Mouse (Mus musculus) gastrocnemius, adult 8-10 months (tissue): ENCODE measurements around the gene Apc2. TPM values are rescaled to one million over a fixed set of nuclear protein-coding genes. Genes with fewer than 3 reads are reported as not detected.

Experiments used
- DNase-seq, 2 experiments: peaks; one replicate each; pipeline ENCODE4 v3.0.0; 2022; ENCODE audit warnings: low spot score in 2 of 2
- total RNA-seq, 4 experiments: library from RNA; stranded (reverse); gene quantifications; 2 replicates each; pipeline ENCODE4 v1.2.4; 2022

Apc2 gene
- total RNA-seq, 4 experiments from 2014 or later: 0.24 to 0.54 (median 0.31) TPM

DNA sequence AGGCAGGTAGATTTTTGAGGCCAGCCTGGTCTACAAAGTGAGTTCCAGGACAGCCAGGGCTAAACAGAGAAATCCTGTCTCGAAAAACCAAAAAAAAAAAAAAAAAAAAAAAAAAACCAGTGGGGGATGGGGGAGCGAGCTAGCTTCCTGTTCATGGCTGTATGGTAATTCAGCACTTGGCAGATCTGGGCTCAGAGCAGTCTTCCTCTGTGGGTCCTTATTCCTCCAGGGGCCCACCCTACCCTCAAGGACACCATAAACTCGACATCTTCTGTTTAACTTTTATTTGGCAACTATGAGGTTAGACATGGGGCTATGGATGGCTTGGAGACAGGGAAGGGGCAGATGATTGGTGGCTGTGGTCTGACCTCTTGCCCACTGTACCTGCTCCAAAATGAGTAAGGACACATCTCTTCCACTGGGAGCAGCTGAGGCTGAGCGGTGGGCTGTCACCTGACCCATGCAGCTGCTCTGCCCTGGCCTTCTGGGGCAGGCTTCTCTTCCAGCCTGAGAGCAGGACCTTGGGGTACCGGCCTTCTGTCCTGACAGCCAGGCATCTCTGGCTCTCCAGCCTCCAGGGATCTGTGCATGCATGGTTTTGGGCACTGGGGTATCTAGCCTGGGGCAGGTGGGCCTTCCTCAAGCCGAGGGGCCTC, 25.4 kb downstream of the Apc2 start:
- DNase-seq: no peak

DNA sequence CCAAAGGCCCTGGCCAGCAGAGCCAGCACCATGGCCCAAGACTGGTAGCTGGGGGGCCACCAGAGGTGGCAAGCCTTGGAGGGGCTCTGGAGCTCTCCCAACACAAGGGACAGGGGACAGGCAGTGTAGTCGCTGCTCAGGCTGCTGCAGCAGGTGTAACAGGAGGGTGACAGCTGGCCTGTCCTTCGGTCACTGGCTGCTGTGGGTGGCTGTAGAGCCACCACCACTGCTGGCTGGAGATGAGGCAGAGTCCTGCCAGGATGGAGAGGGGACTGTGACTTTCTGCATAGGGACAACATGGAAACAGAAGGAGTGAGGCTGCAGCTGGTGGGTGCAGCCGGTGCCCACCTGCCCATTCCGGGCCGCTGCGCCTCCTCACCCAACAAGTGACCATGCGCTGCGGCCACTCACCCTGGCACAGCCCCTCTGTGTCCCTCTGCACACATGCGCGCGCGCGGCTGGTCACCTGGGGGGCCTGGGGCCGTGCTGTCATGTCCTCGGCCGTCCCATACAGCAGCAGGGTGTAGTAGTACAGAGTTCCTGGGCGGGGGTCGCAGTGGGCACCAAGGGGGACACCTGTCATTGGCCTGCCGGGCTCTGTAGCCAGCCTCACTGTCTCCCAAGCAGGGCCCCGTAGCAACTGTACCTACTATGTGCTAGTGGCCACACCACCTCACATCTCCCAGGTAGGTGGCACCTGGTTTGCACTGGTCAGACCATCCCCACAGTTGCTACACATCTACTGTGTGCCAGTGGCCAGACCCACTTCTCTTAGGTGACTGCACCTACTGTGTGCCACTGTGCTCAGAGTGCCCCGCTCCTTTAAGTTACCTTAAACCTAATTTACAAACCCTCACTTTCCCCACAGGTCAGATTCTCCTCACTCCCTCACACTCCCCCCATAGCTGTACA, 26.1 kb downstream of the Apc2 start:
- no peak for DNase-seq

DNA sequence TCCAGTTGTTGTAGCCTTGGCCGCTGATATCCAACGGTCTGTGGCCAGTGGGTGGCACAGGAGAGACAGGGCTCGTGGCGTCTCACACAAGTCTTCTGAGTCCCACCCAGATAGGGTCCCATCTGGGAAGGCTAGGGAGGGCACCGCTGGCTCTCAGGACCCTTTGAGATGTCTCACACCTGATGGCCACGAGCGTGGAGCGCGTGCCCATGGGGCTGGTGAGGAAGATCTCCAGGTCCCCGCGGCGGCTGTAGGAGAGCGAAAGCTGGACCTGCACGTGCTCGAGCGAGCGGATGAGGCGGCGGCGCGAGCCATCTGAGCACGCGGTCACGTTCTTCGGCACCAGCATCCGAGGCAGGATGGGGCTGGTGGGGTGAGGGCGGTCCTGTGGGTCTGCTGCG, 27.0 kb downstream of the Apc2 start:
- DNase-seq: no peak

DNA sequence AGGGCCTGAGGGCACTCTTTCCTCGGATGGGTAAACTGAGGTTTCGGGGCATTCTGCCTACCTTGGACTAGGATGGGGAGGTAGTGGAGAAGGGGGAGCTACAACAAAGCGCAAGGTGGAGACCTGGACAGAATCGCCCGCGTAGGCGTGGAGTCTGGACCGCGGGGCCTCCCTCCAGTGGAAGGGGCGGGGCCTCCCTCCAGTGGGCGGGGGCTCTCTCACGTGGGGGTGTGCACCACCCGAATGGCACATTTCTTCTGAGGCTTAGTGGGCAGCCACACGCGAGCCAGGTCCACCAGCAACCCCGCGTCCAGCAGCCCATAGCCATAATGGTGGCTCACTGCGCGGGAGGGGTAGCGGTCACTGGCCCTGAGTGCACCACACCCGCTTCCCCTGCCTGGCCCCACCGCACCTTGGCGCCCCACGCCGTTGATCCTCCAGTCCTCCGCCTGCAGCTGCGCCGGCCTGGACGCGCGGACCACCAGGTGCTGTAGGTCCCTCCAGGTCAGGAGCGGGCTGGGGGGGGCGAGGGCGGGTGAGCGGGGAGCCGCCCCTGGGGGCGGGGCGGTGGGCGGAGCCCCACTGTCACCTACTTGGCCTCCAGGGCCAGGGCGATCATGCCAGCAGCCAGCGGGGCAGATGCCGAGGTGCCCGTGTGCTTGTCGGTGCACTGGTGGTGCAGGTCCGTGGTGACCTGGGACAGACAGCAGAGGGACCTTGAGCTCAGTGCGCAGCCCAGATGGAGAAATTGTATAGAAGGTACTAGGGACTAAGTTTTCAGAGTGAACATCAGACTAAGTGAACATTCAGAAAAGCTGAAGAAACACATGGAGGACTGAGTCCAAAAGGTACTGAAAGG, 27.7 kb downstream of the Apc2 start:
- peak; percentile 66 to 77 for DNase-seq

DNA sequence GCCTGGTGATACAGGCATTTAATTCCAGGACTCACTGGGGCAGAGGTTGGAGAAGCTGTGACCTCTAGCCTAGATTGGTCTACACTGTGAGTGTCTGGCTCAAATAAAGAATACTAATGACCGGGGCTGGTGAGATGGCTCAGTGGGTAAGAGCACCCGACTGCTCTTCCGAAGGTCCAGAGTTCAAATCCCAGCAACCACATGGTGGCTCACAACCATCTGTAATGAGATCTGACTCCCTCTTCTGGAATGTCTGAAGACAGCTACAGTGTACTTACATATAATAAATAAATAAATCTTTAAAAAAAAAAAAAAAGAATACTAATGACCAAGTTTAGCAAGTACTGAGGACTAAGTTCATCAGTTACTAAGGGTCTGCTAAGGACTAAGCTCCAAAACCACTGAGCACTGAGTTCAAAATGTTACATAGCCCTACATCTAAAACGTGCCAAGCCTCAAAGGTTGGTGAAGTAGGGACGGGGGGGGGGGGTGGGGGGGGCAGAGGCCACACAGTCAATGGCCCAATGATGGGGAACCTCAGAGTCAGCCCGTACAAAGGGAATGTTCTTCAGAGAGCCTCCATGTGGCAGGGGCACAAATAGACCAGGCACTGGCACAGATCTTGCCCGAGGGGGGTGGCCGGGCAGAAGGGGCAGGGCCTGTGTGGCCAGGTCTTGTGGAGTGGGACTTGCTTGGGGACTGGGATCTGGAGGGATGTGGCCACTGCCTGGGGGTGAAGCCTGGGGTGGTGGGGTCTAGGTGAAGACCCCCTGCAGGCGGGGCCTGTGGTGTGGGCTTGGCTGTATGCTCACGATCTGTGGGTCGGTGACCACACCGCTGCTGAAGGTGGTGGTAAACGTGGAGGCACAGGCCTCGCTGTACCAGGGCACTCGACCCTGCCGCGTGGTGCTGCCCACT, 28.6 kb downstream of the Apc2 start:
- no peak for DNase-seq

DNA sequence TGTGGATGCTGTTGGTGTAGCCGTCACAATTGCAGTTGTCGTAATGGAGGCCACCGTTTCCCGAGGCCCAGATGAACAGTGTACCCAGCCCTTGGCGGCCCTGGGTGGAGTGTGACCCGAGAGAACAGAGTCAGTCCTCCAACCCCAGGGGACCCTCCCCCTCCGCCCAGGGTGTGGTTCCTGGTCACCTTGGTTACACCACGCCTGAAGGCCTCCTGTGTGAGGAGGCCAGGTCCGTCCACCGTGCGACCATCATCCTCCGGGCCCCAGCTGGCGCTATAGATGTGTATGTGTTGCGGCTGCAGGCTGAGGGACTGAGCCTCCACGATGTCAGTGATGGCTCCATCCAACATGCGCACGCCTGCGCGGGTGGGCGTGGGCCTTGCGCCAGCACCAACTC, 29.3 kb downstream of the Apc2 start:
- no peak for DNase-seq

DNA sequence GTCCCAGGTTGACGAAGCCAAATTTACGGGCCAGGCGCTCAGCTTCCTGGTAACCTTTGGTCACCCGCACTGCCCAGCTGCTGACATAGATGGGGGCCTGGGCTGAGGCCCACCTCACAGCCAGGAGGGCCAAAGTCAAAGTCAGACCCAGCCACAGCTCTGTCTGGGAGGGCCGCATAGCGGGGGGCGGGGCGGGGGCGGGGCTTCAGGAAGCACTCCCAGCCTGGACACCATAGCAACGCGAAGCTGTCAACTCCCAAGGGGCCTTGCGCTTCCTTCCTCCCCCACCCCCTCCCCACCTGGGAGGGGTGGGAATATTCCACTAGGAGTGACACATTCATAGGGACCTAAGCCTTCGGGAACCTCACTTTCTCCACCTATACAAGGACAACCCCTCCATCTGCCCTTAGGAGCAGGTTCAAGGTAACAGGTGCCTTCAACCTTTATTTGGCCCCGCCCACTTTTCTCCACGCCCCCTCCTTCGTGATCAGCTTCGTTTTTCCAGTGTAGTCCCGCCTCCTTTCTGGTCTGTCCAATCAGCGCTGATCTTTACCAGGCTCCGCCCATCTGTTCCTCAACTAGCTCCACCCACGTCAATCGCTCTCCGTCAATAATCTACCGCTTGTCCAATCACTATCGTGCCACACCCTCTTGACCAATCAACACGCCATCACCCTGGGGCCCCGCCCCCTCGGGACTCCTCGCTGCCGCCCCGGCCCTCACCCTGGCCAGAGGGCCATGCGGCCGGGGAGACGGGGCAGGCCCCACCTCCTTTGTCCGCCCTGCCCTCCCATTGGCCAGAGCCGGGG, 33.7 kb downstream of the Apc2 start, which contains the start of the genes Pcsk4 and Reep6:
Pcsk4 (minus strand) TSS at position 226 of the 809 bp plus-strand sequence.
Reep6 (plus strand) TSS at position 681 of the 809 bp plus-strand sequence.
- peak; percentile 98 to 99 for DNase-seq

DNA sequence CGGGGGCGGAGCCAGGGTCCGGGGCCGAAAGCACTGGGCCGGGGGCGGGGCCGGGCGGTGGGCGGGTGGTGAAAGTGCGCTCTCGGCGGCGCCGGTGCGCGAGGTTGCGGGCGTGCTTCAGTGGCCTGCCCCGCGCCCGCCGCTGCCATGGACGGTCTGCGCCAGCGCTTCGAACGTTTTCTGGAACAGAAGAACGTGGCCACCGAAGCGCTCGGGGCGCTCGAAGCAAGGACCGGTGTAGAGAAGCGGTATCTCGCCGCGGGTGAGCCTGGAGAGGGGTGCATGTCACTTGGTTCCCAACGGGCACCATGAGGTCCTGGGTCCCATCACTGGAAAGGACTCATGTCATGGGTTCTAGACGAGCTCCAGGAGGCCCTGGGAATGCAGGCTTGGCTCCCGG, 34.3 kb downstream of the Apc2 start:
- DNase-seq: no peak

DNA sequence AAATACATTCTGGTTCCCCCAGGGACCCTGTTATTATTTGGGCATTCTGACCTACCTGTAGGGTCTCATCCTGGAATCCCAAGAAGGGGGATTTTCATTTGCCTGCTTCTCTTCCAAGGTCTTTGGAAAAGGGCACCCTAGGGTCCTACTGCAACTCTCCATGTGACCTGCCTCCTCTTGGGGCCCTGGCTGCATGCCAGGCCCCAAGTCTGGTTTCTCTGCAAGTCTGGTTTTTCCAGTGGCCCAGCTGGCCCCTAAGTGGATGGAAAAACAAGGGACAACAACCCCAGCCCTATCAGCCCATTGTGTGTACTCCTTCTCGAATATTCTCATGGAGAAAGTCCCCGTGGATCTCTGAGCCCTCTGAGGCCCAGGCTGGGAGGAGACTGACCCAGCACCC, 35.1 kb downstream of the Apc2 start:
- no peak for DNase-seq

DNA sequence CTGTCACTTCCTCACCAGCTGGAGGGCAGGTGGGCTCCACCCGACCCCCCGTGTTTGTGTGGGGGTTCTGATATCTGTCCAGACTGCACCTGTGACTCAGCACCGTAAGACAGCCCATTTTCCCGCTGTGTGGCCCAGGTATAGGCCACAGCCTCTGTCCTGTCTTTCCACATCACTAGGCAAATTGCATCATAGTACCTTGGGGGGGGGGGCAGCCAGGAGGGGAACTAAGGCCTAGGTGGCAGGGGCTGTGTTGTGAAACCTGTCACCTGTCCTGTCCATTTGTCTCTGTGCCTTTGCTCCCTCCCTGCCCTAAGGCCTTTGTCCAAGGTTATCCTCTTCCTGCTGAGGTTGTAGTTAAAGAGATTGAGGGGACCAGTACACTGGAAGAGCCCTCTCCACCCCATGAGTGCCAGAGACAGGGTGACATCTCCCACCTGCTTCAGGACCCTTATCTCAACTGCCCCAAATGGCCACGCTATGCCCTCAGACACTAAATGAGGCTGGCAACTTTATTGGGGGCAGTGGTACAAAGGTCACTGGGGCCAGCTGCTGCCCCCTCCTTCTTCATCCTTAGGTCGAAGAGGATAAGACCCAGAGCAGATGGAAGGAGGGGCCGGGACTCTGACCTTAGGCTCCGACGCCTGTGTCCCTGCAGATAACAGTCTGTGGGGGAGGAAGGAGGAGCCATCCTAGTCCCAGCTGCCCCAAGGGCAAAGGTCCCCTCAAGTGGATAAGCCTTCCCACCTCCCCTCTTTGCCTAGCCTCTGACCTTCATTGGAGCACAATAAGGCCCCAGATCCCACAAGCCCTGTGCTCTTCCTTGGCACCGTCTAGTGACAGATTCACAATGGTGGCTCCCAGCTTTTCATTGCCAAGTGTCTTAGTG, 36.1 kb downstream of the Apc2 start:
- no peak for DNase-seq

DNA sequence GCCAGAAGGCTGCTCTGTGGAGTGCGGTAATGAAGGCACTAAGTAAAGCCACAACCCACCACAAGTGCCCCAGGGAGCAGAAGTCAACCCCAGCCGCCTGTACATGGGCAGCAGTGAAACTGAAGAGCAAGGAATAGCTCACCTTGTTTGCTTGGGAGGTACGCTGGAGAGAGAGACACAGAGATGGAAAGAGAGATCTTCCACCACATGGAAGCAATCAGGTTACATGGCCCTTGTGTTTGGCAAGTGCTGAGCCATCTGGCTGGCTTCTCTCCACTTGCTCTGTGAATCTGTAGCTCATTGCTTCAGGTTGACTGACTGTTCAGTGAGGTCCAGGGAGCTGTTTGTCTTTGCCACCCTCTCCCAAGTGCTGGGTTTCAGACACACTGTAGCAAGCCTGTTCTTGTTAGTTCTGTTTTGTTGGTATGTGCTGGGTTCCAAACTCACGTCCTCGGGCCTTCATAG, 36.8 kb downstream of the Apc2 start:
- no peak for DNase-seq

DNA sequence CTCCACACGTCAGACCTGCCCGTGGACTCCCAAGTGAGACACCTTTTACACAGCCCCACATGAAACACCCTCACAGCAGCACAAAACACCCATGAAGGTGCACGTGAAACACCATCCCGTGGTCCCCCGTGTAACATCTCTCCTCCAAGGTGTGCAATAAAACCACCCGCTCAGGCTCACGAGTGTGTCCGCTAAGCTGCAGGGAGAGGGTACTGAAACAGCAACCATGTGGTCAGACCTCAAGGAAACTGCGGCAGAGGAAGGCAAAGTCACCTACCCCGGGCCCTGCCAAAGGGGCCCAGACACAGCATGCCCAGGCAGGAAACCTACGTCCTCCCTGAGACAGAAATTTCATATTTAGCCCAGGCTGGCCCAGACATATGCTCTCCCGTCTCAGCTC, 40.5 kb downstream of the Apc2 start:
- DNase-seq: no peak

DNA sequence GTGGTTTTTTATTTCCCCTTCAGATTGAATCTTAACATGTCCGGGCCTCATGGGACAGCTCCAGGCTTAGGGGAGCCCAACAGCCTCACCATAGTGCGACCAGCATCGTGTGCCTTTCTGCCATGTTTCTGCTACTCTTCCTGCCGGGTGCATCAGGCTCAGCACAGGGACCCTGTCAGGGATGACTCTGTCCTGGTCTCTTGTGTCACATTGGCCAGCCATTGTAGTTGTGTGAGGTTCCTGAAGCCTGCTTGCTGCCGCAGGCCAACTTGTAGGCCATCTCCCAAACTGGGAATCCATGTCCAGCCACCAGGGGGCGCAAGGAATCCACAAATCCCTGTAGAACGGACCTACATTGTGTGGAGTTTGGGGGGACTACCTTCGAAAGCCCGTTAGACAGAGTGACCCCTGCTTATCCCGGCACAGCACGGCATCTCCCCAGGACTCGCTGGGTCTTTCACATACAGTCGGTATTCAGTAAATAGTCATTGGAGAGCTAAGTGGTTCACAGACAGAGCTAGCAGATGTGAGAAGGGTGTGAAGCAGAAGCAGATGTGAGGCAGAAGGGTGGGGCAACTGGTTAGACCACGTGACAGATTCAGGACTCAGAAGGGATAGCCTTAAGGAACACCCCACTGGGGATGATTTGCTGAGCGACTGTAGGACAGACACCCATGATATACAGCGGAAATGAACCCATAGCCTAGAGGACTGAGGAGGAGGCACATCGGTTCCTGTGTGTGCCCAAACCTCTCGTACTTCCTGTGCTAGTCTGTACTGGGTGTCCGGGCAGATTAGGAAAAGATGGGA, 44.4 kb downstream of the Apc2 start:
- DNase-seq: peak; percentile 82 to 83

DNA sequence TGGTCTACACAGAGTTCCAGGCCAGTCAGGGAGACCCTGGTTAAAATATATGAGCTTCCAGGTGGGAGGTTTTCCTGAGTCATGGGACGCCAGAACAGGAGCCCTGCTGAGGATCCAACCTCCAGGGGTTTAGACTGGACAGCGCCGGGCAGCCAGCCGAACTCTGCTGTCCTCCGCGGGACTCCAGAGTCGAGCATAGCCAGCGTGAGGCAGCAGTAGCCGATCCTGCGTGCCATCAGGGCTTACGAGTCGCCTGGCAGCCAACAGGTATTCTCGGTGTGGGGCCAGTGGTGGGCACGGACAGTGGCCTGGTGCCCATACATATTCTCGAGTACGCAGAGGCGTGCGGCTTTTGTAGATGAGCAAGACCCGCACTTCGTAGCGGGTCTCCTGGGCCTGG, 45.2 kb downstream of the Apc2 start:
- DNase-seq: no peak

DNA sequence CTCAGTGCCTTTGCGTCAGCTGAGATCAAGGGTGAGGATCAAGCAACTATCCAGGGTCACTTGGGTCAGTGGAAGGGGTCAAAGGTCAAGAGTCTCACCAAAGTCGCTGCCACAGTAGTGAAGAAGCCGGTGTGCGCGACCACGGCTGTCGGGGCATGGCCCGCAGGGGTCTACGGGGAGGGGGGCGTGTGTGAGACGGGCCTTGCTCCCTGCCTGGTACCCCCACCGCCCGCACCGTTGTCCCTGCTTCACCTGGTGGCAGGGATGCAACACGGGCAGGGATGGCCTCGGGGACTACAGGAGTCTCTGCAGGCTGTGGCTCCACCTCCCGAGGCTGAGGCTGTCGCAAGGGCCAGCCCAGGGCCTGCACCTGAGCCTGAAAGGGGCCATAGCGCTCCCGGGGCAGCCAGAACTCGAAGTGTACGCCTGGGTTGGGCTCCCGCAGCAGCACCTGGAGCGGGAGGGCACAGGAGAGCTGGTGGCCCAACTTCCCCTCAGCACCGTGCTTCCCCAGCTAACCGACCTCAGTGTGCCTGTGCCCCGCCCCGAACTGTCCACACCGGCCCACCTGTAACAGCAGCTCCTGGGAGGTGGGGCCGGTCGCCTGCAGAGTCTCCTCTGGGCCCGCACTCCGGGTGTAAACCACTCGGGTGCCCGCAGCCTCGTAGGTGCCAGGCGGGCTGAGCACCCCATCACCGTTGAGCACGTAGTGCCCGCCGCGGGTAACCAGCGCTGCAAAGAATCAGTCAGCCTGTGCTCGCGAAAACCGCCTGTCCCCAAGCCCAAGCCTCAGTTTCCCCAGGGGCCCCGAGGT, 45.9 kb downstream of the Apc2 start:
- DNase-seq: no peak

DNA sequence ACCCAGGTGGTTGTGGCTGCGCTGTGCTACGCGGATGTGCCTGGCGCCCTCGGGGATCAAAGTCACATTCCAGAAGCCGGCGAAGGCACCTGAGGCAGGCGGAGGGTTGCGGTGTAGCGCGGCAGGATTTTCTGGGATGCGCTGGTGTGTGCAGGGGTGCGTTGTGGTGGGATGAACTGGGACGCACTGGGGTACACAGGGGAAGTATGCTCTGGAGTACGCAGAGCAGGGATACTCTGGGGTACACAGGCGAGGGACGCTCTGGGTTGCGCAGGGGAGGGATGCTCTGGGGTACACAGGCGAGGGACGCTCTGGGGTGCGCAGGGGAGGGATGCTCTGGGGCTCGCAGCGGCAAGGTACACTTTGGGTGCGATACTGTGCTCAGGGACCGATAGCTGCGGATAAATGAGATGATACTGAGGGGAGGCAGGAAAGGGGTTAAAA, 46.5 kb downstream of the Apc2 start:
- DNase-seq: no peak
